Mouse (Mus musculus) macrophage (primary cell): ENCODE measurements at regions not wholly inside any gene's neighbourhood (a gene's known extent, or its start where the extent isn't known, plus 50 kb on each side); places are given as distances from the start of the nearest gene placed in this dataset.

ENCODE experiments used
- H3K27ac ChIP-seq: fragments of 350-480 bp; formaldehyde crosslinking; 2 replicates; pipeline ENCODE4 v1.9.0; 2021
- H3K36me3 ChIP-seq: fragments of 350-480 bp; formaldehyde crosslinking; 2 replicates; pipeline ENCODE4 v1.9.0; 2021; ENCODE audit errors: inconsistent target
- H3K4me3 ChIP-seq: fragments of 350-480 bp; formaldehyde crosslinking; 2 replicates; pipeline ENCODE4 v1.9.0; 2021; ENCODE audit errors: inconsistent target
- H3K79me2 ChIP-seq: fragments of 350-480 bp; formaldehyde crosslinking; 2 replicates; pipeline ENCODE4 v1.9.0; 2021; ENCODE audit errors: inconsistent target
- WGBS: methylation state at CpG from one replicate; pipeline ENCODE4 v1.1.7; 2026; ENCODE audit warnings: inconsistent platforms; ENCODE audit not compliant: missing documents; 5-methylcytosine and 5-hydroxymethylcytosine counted together

DNA sequence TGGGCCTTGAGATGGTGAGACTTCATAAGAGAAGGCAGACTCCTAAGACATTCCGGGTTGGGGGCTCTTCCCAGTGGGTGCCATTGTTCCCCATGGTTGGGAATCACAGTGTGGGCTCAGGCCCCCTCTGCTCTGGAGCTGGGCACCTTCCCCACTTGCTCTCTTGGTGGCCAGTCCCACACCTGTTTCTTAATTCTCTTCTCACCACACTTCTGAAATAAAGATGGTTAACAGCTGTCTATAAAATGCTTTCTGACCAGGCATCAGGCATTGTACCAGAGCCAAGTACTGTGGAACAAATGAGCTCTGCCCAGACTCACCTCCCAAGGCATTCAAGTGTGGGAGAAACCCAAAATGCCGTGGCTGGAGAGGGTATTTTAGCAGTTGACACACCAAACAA is 88.8 kb upstream of the Bcl6 start:
- no peaks in the 10 kb centered on the region for H3K79me2 ChIP-seq
- no peak overlapping the region for H3K27ac ChIP-seq
- no peaks in the 10 kb centered on the region for H3K36me3 ChIP-seq
- 90% methylated on average over 2 of the region's 2 CpGs for WGBS
- H3K4me3 ChIP-seq = no peak overlapping the region

DNA sequence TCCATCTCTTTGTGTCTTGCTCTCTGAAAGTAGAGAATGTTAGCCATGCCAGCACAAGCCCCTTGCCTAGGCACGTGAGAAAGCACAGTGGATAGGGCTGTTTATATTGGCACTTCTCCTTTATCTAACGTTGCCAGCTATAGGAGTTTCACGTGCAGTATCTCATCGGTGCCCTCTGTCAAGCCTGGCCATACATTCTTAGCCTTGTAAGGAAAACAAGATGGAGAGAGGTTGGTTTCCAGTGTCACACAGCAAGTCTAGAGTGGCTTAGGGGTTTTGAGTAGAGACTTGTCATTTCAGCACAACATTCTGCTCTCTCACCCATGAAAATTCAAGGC is 88.1 kb upstream of the Bcl6 start:
- Histone ChIP-seq H3K4me3 (no peak overlapping the region), H3K79me2 (no peaks in the 10 kb centered on the region), H3K36me3 (no peaks in the 10 kb centered on the region), H3K27ac (no peak overlapping the region)
- 30% methylated on average over 4 of the region's 4 CpGs for WGBS

DNA sequence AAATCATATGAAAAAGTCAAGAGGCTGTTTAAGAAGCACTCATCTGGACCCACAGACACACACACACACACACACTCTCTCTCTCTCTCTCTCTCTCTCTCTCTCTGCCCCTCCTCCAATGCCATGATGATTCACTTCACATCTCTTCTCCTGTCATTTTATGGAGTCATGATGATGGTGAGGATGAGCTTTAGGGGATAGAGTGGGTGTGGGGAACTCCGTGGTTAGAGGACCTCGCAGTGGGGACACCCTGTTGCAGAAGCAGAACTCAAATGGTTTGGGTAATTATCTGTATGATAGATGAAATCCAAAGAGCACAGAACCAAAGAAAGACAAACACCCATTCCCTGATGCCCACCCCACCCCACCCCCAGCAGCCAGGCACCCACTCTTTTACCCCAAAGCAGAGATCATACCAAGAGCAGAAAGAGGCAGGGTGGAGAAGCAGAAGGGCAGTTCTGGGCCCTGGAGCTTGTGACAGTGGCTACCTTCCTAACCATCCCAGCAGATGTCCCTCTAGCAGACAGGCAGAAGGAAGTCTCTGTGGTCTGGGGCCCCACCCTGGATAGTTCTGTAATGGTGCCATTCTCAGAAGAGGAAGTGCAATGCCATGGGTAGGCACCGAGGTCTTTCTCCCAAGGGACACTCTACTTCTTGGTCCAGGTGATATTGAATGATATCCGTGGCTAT is 87.6 kb upstream of the Bcl6 start:
- H3K79me2 ChIP-seq = no peaks in the 10 kb centered on the region
- no peak overlapping the region for H3K4me3 ChIP-seq
- 23% methylated on average over 4 of the region's 4 CpGs for WGBS
- no peaks in the 10 kb centered on the region for H3K36me3 ChIP-seq
- no peak overlapping the region for H3K27ac ChIP-seq

DNA sequence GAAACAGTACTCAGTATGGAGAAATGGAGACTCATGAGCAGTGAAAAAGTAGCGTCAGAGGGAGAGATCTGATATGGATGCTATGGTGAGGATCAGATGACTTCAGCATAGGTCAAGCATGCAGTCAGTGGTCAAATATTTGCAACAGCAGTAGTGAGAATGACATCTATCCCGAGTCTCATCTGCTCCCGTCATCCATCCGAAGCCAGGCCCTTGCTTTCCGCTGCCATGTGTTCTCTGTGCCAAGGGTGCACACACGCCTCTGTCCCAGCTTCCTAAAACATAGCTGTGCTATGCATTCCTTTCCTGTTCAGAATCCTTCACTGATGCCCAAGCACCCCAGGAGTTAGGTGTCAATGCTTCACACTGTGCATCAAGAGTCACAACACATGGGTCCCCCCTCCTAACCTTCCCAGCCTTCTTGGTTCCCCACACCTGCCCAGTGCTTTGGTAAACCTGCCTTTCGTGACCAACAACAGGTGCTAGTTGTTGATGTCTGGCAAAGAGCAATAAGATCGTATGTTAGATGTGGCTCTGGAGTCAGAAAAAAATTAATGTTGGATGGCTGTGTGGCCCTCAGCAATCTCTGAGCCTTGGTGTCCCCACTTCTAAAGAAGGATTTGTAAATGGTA is 85.1 kb upstream of the Bcl6 start:
- H3K36me3 ChIP-seq = no peaks in the 10 kb centered on the region
- H3K4me3 ChIP-seq = no peak overlapping the region
- WGBS = 98% methylated on average over 8 of the region's 8 CpGs
- no peak overlapping the region for H3K27ac ChIP-seq
- H3K79me2 ChIP-seq = no peaks in the 10 kb centered on the region

DNA sequence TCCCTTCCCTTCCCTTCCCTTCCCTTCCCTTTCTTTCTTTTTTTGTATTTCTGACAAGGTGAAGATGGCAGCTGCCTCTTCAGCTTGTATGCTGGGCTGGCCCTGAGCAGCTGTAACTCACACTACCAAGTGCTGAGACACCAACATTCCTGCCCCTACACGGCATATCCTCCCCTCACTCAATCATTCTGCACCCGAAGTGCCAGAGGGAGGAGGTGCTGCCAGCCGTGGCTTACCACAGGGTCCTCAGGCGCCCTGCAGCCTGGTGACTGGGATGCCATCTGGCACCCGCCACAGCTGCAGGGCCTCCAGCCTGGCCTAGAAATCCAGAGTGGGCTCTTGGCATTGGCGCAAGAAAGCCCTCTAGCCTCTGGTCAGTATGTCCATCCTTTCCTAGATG is 84.4 kb upstream of the Bcl6 start:
- WGBS = 67% methylated on average over 6 of the region's 6 CpGs
- Histone ChIP-seq H3K4me3 (no peak overlapping the region), H3K79me2 (no peaks in the 10 kb centered on the region), H3K27ac (no peak overlapping the region), H3K36me3 (no peaks in the 10 kb centered on the region)

DNA sequence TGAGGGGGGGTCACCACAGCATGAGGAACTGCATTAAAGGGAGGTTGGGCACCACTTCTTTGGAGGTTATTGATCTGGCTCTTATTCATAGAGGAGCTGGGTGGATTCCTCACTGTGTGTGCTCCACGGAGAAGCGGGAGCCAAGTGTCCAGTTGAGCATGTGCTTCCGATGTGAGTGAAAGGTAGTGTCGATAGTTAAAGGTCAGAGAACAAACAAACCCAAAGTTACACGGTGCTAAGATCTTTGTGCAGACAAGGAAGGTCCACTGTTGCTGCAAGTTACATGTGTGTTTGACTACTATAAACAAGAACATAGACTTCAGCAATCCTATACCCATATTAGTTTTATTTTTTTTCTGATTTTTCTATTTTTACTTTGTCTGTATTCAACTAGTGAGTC is 80.8 kb upstream of the Bcl6 start:
- no peaks in the 10 kb centered on the region for H3K36me3 ChIP-seq
- no peak overlapping the region for H3K27ac ChIP-seq
- H3K4me3 ChIP-seq = no peak overlapping the region
- H3K79me2 ChIP-seq = no peaks in the 10 kb centered on the region
- WGBS = 95% methylated on average over 5 of the region's 5 CpGs

DNA sequence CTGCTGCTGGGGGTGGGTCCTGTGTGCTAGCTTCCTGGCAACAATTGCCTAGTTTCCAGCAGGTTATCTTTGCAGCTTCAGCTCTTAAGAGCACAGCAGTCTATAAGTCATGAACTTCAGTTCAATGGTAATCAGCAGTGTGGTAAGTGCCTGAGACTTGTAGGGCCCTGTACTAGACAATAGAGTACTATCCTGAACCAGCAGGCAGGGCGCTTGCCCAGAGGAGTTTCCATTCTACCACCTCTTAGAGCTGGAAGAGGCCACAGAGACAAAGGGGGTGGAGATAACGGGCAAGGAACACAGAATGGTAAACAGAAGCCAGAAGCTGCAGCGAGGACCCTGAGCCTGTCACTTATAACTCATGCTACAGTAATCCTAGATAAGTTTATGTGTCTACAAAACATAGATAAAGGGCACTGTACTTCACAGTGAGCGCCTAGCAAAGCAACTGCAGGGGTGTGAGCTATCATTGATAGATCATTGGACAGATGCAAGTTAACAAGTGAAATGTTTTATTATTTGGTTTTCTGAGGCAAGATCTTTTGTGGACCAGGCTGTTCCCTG is 79.7 kb upstream of the Bcl6 start:
- Histone ChIP-seq H3K36me3 (no peaks in the 10 kb centered on the region), H3K4me3 (no peak overlapping the region), H3K79me2 (no peaks in the 10 kb centered on the region), H3K27ac (no peak overlapping the region)
- WGBS = 91% methylated on average over 4 of the region's 4 CpGs

DNA sequence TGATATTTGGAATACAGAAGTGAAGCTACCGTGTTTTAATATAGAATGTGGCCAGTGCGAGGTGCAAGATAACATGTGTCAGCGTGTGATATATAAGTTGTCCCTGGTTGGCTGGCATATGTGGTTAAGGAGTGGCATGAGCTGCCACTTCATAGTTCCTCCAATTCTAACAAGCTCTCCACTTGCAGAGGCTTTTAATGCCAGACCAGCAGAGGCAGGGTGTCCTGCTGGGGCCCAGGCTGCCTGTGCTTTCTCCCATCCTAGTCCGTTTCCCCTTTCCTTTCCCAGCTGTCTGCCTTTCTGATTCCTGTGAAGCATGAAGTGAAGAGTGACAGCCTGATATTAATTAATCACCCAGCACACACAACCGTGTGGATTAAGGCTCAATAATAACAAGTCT is 73.7 kb upstream of the Bcl6 start:
- no peak overlapping the region for H3K27ac ChIP-seq
- 39% methylated on average over 5 of the region's 5 CpGs for WGBS
- H3K4me3 ChIP-seq = no peak overlapping the region
- H3K36me3 ChIP-seq = no peaks in the 10 kb centered on the region
- no peaks in the 10 kb centered on the region for H3K79me2 ChIP-seq

DNA sequence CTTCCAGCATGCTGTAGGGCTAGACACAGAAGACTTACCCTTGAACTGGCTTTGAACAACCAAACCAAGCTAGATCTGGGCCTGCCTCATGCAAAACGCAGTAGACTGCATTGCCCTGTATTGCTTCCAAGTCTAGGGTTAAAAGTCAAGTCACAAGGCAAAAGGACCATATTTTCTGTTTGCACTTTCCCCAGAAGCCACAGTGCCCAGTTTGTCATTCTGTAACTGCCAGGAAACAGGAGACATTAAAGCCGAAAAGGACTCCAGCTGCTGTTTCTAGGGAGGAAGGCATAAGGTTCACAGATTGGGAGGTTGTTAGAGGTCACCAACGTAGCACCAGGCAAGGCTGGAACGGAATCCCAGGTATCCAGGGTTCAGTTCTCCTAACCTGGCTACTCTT is 72.8 kb upstream of the Bcl6 start:
- 73% methylated on average over 4 of the region's 4 CpGs for WGBS
- Histone ChIP-seq H3K79me2 (no peaks in the 10 kb centered on the region), H3K4me3 (no peak overlapping the region), H3K36me3 (no peaks in the 10 kb centered on the region), H3K27ac (no peak overlapping the region)

DNA sequence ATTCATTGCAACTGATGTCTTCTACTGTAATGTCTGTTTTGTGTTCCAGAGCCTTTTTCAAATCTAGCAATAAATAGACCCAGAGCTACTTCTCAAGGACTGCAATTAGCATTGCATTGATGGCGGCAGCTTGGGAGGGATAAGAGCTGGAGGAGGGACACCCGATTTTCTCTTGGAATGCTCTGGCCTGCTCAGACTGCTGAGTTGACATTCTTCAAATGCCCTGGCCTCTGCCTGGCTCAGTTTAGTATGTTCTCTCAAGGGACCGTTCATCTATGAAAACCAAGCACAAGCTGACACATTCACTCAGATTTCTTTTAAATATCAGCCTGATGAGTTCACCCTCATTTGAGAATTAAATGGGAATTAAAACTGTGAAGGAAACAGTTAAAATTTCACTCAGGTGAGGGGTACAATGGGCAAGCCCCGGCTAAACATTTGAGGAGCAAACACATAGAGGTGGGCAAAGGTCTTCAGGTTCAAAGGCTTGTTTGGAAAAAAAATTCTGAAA is 70.5 kb upstream of the Bcl6 start:
- Histone ChIP-seq H3K36me3 (no peaks in the 10 kb centered on the region), H3K79me2 (no peaks in the 10 kb centered on the region), H3K27ac (no peak overlapping the region), H3K4me3 (no peak overlapping the region)
- WGBS = 90% methylated on average over 4 of the region's 4 CpGs

DNA sequence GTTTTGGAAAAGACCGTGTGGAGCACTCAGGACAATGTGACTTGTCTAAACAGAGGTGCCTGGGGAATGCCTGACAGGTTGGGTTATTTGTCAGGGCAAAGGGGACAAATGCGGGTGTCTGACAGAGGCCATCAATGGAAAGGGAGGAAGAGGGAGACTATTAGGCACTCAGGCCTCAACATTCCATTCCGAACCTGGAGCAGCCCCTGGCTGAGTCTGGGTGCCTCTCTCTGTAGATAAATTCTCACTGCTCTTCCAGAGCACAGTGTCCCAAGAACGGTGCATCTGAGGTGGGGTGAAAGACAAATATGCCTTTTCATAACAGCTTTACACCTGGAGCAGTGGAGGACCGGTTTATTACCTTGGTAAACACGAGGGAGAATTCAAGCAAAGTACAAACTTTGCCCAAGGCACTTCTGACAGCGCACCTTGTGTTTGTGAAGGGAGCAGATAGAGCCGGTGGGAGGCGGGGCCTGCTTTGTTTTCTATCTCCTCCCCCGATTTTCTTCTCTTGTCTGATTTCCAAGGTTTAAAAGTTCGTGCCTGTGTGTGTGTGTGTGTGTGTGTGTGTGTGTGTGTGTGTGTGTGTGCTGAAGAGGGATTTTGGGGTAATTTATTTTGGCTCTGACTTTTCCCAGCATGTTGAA is 68.4 kb upstream of the Bcl6 start:
- 94% methylated on average over 8 of the region's 11 CpGs for WGBS
- H3K36me3 ChIP-seq = no peaks in the 10 kb centered on the region
- H3K79me2 ChIP-seq = no peaks in the 10 kb centered on the region
- no peak overlapping the region for H3K27ac ChIP-seq
- H3K4me3 ChIP-seq = no peak overlapping the region

DNA sequence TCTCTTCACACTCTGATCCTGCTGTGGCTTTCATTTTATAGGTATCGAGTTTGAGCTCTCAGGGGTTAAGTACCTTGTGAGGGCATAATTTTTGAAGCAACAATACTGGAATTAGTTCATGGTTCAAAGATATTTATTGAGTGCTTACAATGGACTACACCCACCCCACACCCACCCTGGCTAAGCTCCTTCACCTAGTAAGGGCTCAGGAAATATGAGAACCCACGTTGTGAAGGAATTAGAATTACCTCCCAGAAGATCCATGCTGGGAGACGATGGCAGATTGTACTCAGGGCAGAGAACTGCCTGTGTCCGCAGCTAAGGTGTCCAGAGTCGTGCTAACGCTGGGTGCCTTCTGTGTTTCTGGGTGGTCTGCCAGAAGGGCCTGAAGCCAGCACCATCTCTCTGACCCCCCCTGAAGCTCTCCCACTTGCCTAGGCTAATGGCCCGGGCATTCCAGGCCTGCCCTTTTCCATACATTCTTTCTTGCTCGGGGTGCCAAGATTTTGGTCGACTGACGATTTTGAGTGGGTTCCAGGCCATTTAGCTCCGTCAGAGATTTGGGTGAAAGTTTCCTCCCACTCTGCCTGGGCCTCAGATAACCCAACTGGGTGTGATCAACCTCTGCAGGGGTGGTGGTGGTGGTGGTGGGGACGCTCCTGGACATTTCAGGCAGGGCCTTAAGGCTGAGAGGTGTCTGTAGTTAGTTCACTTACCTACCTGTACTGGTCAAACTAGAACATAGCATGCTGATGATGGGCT is 67.7 kb upstream of the Bcl6 start:
- Histone ChIP-seq H3K4me3 (no peak overlapping the region), H3K36me3 (no peaks in the 10 kb centered on the region), H3K27ac (no peak overlapping the region), H3K79me2 (no peaks in the 10 kb centered on the region)
- WGBS = 94% methylated on average over 12 of the region's 12 CpGs

DNA sequence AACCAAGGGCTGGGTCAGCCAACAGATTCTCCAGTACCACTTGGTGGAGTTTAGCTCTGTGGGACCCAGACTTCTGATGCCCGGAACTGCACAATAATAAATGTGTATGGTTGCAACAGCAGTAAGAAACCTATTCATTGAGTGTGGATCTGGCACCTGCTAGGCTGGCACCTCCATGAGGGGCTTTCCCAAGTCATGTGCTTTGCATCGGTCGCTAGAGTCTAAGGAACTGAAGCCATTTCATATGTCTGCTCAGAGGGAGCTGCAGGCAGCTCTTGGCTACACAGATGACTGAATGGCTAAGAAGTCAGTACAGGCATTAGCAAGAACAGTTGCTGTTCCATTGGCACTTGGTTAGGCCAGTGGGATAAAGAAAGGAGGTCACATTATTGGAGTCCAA is 65.6 kb upstream of the Bcl6 start:
- WGBS = 93% methylated on average over 3 of the region's 3 CpGs
- H3K79me2 ChIP-seq = no peaks in the 10 kb centered on the region
- no peak overlapping the region for H3K27ac ChIP-seq
- no peaks in the 10 kb centered on the region for H3K36me3 ChIP-seq
- H3K4me3 ChIP-seq = no peak overlapping the region

DNA sequence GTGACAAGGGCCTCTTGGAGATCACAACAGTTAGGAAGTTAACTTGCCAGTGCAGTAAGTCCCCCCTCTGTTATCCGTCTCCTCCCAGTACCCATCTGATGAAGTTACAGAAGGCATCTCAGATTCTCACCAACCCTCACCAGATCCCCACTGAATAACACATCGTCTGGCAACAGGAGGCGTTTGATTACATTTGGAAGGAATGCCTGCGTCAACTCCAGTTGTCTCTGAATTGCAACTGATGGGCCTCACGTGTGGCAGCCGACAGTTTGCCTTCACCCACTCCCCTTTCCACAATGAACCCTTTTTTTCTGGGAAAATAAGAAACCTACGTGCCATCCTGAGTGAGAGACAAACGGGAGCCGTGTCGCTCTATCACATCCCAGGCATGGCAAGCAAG is 64.8 kb upstream of the Bcl6 start:
- no peak overlapping the region for H3K4me3 ChIP-seq
- WGBS = 98% methylated on average over 10 of the region's 10 CpGs
- H3K36me3 ChIP-seq = no peaks in the 10 kb centered on the region
- H3K27ac ChIP-seq = no peak overlapping the region
- H3K79me2 ChIP-seq = no peaks in the 10 kb centered on the region
